Mouse (Mus musculus): ENCODE data around the gene Mapt. TPM values are rescaled to one million over a fixed set of nuclear protein-coding genes. Genes with fewer than 3 reads are reported as not detected.

Mapt gene
- total and polyA plus RNA-seq, 2 experiments = 1.4 to 1.6 TPM

DNA sequence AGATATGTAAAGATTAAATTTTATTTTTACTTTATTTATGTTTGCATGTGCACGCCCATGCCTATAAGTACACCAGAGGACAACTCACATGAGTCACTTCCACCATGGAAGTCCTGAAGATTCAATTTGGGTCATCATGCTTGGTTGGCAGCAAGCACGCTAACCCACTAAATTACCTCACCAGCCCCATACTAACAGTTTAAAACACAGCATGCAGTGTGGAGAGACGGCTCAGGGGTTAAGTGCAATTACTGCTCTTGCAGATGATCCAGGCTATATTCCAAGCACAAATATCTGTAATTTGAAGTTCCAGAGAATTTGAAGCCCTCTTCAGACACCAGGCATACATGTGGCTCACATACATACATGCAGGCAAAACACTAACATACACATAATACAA, 145.1 kb downstream of the Mapt start:
- Histone ChIP-seq H3K4me1 (ENCODE audit: control insufficient read depth, insufficient read depth, low read length) (no peaks in the 10 kb centered on the region; the same call in 1 of the 2 replicates), H3K27me3 (ENCODE audit: control insufficient read depth, insufficient read depth, low read length) (no peaks in the 10 kb centered on the region), H3K4me3 (ENCODE audit: insufficient read depth, low read depth, low read length) (no peak overlapping the region), H3K79me2 (ENCODE audit: control insufficient read depth, insufficient read depth, low read length) (peaks cover 11% of the 10 kb centered on the region; the same call in 1 of the 2 replicates), H3K9ac (ENCODE audit: low read depth, low read length) (no peak overlapping the region), H3K27ac (replicated peaks; ENCODE audit: insufficient read depth, low read depth, low read length) (no peak overlapping the region), H3K36me3 (ENCODE audit: control insufficient read depth, insufficient read depth, low read length) (peaks cover 20% of the 10 kb centered on the region)
- WGBS = 94% methylated on average over 3 of the region's 3 CpGs
- DNase-seq (ENCODE audit: extremely low read depth, low read depth, low spot score) = no peak
- TF ChIP-seq CTCF (IDR thresholded peaks at IDR 0.05; ENCODE audit: low read depth, low read length) (no peak), POLR2A (IDR thresholded peaks at IDR 0.05; ENCODE audit: extremely low read depth, insufficient read depth, low read length) (no peak)

DNA sequence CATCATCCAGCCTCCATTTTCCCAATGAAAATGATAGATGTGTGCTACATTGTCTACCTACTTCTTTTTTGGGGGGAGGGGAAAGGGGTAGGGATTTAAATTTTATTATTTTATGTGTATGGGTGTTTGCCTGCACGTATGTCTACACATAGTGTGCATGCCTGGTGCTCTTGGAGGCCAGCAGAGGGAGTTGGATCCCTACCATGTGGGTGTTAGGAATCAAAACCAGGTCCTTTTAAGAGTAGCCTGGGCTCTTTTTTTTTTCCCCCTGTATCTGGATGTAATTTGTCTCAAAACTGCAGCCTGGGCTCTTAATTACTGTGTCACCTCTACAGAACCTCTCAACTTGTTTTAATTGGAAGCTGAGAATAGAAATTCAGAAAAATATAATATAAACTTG, 148.4 kb downstream of the Mapt start:
- Histone ChIP-seq H3K79me2 (ENCODE audit: control insufficient read depth, insufficient read depth, low read length) (peaks cover 11% of the 10 kb centered on the region; the same call in 1 of the 2 replicates), H3K9ac (ENCODE audit: low read depth, low read length) (no peak overlapping the region), H3K36me3 (ENCODE audit: control insufficient read depth, insufficient read depth, low read length) (peaks cover 10% of the 10 kb centered on the region), H3K4me1 (ENCODE audit: control insufficient read depth, insufficient read depth, low read length) (peaks cover 3% of the 10 kb centered on the region; the same call in 1 of the 2 replicates), H3K27ac (replicated peaks; ENCODE audit: insufficient read depth, low read depth, low read length) (no peak overlapping the region), H3K27me3 (ENCODE audit: control insufficient read depth, insufficient read depth, low read length) (no peaks in the 10 kb centered on the region), H3K4me3 (ENCODE audit: insufficient read depth, low read depth, low read length) (no peak overlapping the region)
- peak; percentile 58 for DNase-seq (ENCODE audit: extremely low read depth, low read depth, low spot score)
- WGBS = 48% methylated on average over 1 of the region's 1 CpGs
- TF ChIP-seq CTCF (IDR thresholded peaks at IDR 0.05; ENCODE audit: low read depth, low read length) (peak; percentile 59; the same call in 1 of the 2 replicates), POLR2A (IDR thresholded peaks at IDR 0.05; ENCODE audit: extremely low read depth, insufficient read depth, low read length) (no peak)

Other genes with a start within 250 kb of the Mapt start
- not detected in 2 replicates for gene Crhr1, start 98.5 kb upstream of the Mapt start, total RNA-seq (2014; rRNA removed)
- gene Crhr1, start 98.5 kb upstream of the Mapt start, polyA plus RNA-seq (2012; rRNA removed) = 0.04 TPM in 1 of 2 replicates, not detected in the other
- gene Sppl2c, start 45.1 kb upstream of the Mapt start, total RNA-seq (2014; rRNA removed) = not detected in 2 replicates
- not detected in 2 replicates for gene Sppl2c, start 45.1 kb upstream of the Mapt start, polyA plus RNA-seq (2012; rRNA removed)
- gene Kansl1, start 237.5 kb downstream of the Mapt start, total RNA-seq (2014; rRNA removed) = 13.7 and 15.5 TPM in 2 replicates
- 33.0 and 36.2 TPM in 2 replicates for gene Kansl1, start 237.5 kb downstream of the Mapt start, polyA plus RNA-seq (2012; rRNA removed)